In the genomic region with DNA sequence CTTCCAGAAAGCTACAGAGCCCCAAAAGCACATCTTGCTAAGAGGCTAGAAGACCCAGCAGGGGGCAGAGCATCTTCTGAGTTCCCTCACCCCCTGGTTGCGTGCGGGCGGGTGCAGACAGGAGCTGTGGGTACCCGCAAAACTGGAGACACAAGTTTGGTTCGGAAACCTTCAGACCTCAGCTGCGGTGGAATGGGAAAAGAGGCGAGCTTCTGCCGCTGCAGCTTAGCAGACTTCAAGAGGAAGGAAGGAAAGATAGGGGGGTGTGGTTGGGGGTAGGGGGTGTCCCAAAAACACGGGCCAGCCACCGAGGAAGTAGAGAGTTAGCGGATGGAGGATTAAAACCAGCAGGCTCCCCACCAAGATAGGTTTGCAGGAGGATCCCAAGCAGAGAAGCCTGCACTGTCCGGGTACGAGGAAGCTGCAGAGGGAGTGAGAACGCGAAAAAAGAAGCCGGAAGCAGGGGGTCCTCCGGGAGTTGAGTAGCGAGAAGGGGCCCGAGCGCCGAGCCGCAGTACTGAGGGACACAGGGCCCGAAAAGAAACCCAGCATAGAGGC, we compare ENCODE assay signal across 8 mouse cellular contexts. TPM values are rescaled to one million over a fixed set of nuclear protein-coding genes. Genes with fewer than 3 reads are reported as not detected.
DNase-seq lines count a peak whose midpoint lies in the region; ATAC-seq and TF ChIP-seq lines count a peak whose summit lies in the region.

No protein-coding gene starts in this region.

- H3K36me3 ChIP-seq in heart, adult 2 months (ENCODE audit: control insufficient read depth, insufficient read depth, low read length): no peaks in the 10 kb centered on the region
- no peaks in the 10 kb centered on the region; the same call in 1 of the 2 replicates for H3K36me3 ChIP-seq in liver, embryonic 15.5 days (replicated peaks)
- no peaks in the 10 kb centered on the region for H3K36me3 ChIP-seq in neural tube, embryonic 11.5 days (ENCODE audit: control insufficient read depth, insufficient read depth, low read length)

- peak; percentile 38 for ATAC-seq in activated CD4-positive, CD25-positive, alpha-beta regulatory T cell, adult 4 months
- ATAC-seq in liver, embryonic 15.5 days (ENCODE audit: insufficient read depth): no peak
- peak; percentile 20 for ATAC-seq in neural tube, embryonic 11.5 days (ENCODE audit: insufficient read depth, low FRiP score, low TSS enrichment)

- TF ChIP-seq POLR2A in heart, adult 2 months (IDR thresholded peaks at IDR 0.05; ENCODE audit: insufficient read depth, low read depth, low read length): no peak

- WGBS in heart, adult 2 months: 1% methylated on average over 23 of the region's 23 CpGs
- WGBS in liver, embryonic 15.5 days (ENCODE audit: insufficient replicate concordance): under 1% methylated on average over 23 of the region's 23 CpGs
- under 1% methylated on average over 23 of the region's 23 CpGs for WGBS in neural tube, embryonic 11.5 days

- no peaks in the 10 kb centered on the region for H3K27me3 ChIP-seq in heart, adult 2 months (ENCODE audit: control insufficient read depth, insufficient read depth, low read length)
- no peaks in the 10 kb centered on the region for H3K27me3 ChIP-seq in liver, embryonic 15.5 days
- H3K27me3 ChIP-seq in neural tube, embryonic 11.5 days (ENCODE audit: control insufficient read depth, insufficient read depth, low read length): no peaks in the 10 kb centered on the region

- peak; percentile 82 for DNase-seq in 3T3-L1 (ENCODE audit: low read depth, low spot score)
- peak; percentile 92 for DNase-seq in embryo, embryonic 11 days
- peak; percentile 52 to 59 for DNase-seq in heart, adult 2 months
- DNase-seq in kidney, adult 9 months: peak; percentile 52
- peak; percentile 76 for DNase-seq in neural tube, embryonic 11.5 days (ENCODE audit: low spot score)
- DNase-seq in testis, postnatal 10 days (ENCODE audit: low spot score): peak; percentile 73

- no peaks in the 10 kb centered on the region for H3K4me1 ChIP-seq in heart, adult 2 months (ENCODE audit: control insufficient read depth, insufficient read depth, low read length)
- H3K4me1 ChIP-seq in liver, embryonic 15.5 days (replicated peaks): peaks cover 18% of the 10 kb centered on the region
- H3K4me1 ChIP-seq in neural tube, embryonic 11.5 days (ENCODE audit: control insufficient read depth, insufficient read depth, low read length): peaks cover 13% of the 10 kb centered on the region

- intact Hi-C loops in heart, adult 2 months (cut with DNase I): loop anchor here (1.0 to 5.0 kb wide), 5 partner anchors 38 to 172 kb away; partner anchors contain the start of genes Dbt and Sass6

- no peaks in the 10 kb centered on the region for H3K9me3 ChIP-seq in liver, embryonic 15.5 days (replicated peaks)
- no peaks in the 10 kb centered on the region for H3K9me3 ChIP-seq in neural tube, embryonic 11.5 days (ENCODE audit: control insufficient read depth, low read length)

- no peaks in the 10 kb centered on the region for H3K79me2 ChIP-seq in heart, adult 2 months (replicated peaks; ENCODE audit: control insufficient read depth, insufficient read depth, low read length)

- peak overlapping the region; percentile 80 for H3K4me3 ChIP-seq in heart, adult 2 months
- peak overlapping the region; percentile 91 for H3K4me3 ChIP-seq in liver, embryonic 15.5 days (replicated peaks)
- H3K4me3 ChIP-seq in neural tube, embryonic 11.5 days (ENCODE audit: low read depth, low read length): peak overlapping the region; percentile 72

- TF ChIP-seq CTCF in heart, adult 2 months (IDR thresholded peaks at IDR 0.05): peak; percentile 69

- peak overlapping the region; percentile 100 for H3K4me2 ChIP-seq in liver, embryonic 15.5 days
- peak overlapping the region; percentile 89 for H3K4me2 ChIP-seq in neural tube, embryonic 11.5 days (ENCODE audit: low read depth)

- peak overlapping the region; percentile 87 for H3K9ac ChIP-seq in heart, adult 2 months (ENCODE audit: low read depth, low read length)
- peak overlapping the region; percentile 85 for H3K9ac ChIP-seq in liver, embryonic 15.5 days
- H3K9ac ChIP-seq in neural tube, embryonic 11.5 days (ENCODE audit: low read length): peak overlapping the region; percentile 82

- no peak for TF ChIP-seq EP300 in heart, adult 2 months (IDR thresholded peaks at IDR 0.05; ENCODE audit: insufficient read depth, low read depth, low read length)

- H3K27ac ChIP-seq in heart, adult 2 months: peak overlapping the region; percentile 79; the same call in 1 of the 2 replicates
- peak overlapping the region; percentile 88 for H3K27ac ChIP-seq in liver, embryonic 15.5 days (replicated peaks)
- peak overlapping the region; percentile 79 for H3K27ac ChIP-seq in neural tube, embryonic 11.5 days (ENCODE audit: low read depth, low read length)

RNA-seq across cellular contexts. Expression of gene Cdc14a, which starts 1.0 kb away (rescaled TPM):
- 10 to 100 TPM; 12.0 to 12.1 TPM for polyA plus RNA-seq in activated CD4-positive, CD25-positive, alpha-beta regulatory T cell, adult 4 months (2017; shearing (Covaris generic))
- 1 to 10 TPM; 2.8 to 3.4 TPM for total RNA-seq in heart, adult 2 months (2021)
- 1.3 and 1.6 TPM in 2 replicates for polyA plus RNA-seq in heart, adult 2 months (2012; rRNA removed)
- polyA plus RNA-seq in liver, embryonic 15.5 days (2015; fragmentation: Nextera tagmentation; extraction: Ambion mirVana): 1.9 and 2.1 TPM in 2 replicates
- 18.2 and 19.7 TPM in 2 replicates for polyA plus RNA-seq in neural tube, embryonic 11.5 days (2014; fragmentation: Nextera tagmentation; extraction: Ambion mirVana)
